ENCODE assay signal across 8 mouse cellular contexts in the genomic region with DNA sequence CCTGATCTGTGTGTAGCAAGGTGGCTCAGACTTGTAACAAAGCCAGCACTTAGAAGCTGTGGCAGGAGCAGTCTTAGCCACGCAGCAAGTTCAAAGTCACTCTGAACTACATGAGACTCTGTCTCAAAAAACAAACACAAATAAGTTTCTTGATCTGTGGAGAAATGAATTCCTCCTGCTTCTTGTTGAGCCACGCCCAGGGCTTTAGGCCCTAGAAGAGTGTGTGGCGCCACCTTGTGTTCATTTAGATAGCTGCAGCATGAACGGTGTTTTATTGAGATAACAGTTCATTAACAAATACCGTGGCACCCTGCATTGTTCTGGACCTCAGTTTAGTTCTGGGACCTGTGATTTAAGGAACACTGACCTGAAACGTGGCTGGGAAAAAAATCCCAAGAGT. TPM values are rescaled to one million over a fixed set of nuclear protein-coding genes. Genes with fewer than 3 reads are reported as not detected.
DNase-seq lines count a peak whose midpoint lies in the region; ATAC-seq and TF ChIP-seq lines count a peak whose summit lies in the region.
"Had no signal": no experiment of that assay in that cellular context is flagged by ENCODE, and none has a peak within 500 bp of the region (broad histone marks: within the 10 kb centered on the region; RNA-seq: fewer than 3 reads in every experiment).

No protein-coding gene starts in this region.

- H3K36me3 ChIP-seq in embryonic facial prominence, embryonic 11.5 days (replicated peaks; ENCODE audit: control insufficient read depth, insufficient read depth, low read depth, low read length), result 0 out of 2 replicates have a peak, but pooled peaks cover 3% of the 10 kb centered on the region
- H3K36me3 ChIP-seq in lung, postnatal 0 days (ENCODE audit: insufficient read depth, low read length), result peaks cover 55% of the 10 kb centered on the region

- H3K4me2 ChIP-seq in embryonic facial prominence, embryonic 11.5 days (ENCODE audit: low read depth, low read length), result no peak overlapping the region
- no peak overlapping the region for H3K4me2 ChIP-seq in lung, postnatal 0 days (replicated peaks; ENCODE audit: low read depth, low read length)
- H3K4me2 ChIP-seq: midbrain, embryonic 12.5 days had no signal

- 7% methylated on average over 6 of the region's 6 CpGs for WGBS in embryonic facial prominence, embryonic 11.5 days
- under 1% methylated on average over 6 of the region's 6 CpGs for WGBS in lung, postnatal 0 days

- H3K9me3 ChIP-seq in embryonic facial prominence, embryonic 11.5 days (replicated peaks; ENCODE audit: control insufficient read depth, low read length), result no peaks in the 10 kb centered on the region
- no peaks in the 10 kb centered on the region for H3K9me3 ChIP-seq in lung, postnatal 0 days (ENCODE audit: low read length)
- H3K9me3 ChIP-seq: midbrain, embryonic 12.5 days had no signal

- H3K27ac ChIP-seq in embryonic facial prominence, embryonic 11.5 days (replicated peaks; ENCODE audit: low read depth, low read length), result no peak overlapping the region
- H3K27ac ChIP-seq in lung, postnatal 0 days (ENCODE audit: low read length), result peak overlapping the region; percentile 83
- H3K27ac ChIP-seq: midbrain, embryonic 12.5 days had no signal

- H3K27me3 ChIP-seq in embryonic facial prominence, embryonic 11.5 days (ENCODE audit: control insufficient read depth, insufficient read depth, low read length), result peaks cover 8% of the 10 kb centered on the region; the same call in 1 of the 2 replicates
- H3K27me3 ChIP-seq in lung, postnatal 0 days (replicated peaks; ENCODE audit: insufficient read depth, low read length), result no peaks in the 10 kb centered on the region

- H3K4me3 ChIP-seq in embryonic facial prominence, embryonic 11.5 days (ENCODE audit: low read depth, low read length), result no peak overlapping the region
- H3K4me3 ChIP-seq in lung, postnatal 0 days (ENCODE audit: low read depth, low read length), result no peak overlapping the region
- H3K4me3 ChIP-seq: midbrain, embryonic 12.5 days had no signal

- H3K4me1 ChIP-seq in embryonic facial prominence, embryonic 11.5 days (ENCODE audit: control insufficient read depth, insufficient read depth, low read length), result no peaks in the 10 kb centered on the region
- peaks cover 27% of the 10 kb centered on the region for H3K4me1 ChIP-seq in lung, postnatal 0 days (ENCODE audit: insufficient read depth, low read depth, low read length)

- TF ChIP-seq CTCF in lung, postnatal 0 days (IDR thresholded peaks at IDR 0.05), result peak; percentile 97

- intact Hi-C loops in heart, postnatal 25 days (cut with DNase I), result loop anchor here (1.0 to 5.0 kb wide), 3 partner anchors 38 to 368 kb away; partner anchors contain the start of gene Atp8b5

- peak; percentile 76 for DNase-seq in ES-CJ7 (ENCODE audit: low read depth, low spot score)
- peak; percentile 71 for DNase-seq in adrenal gland, adult 8-10 months
- DNase-seq in embryonic facial prominence, embryonic 11.5 days (ENCODE audit: low spot score), result peak; percentile 92
- DNase-seq in heart, postnatal 25 days (ENCODE audit: low spot score), result peak; percentile 68
- DNase-seq in layer of hippocampus, adult 18-20 months (ENCODE audit: low spot score in 2 of 2), result peak; percentile 68 to 90
- peak; percentile 96 for DNase-seq in lung, postnatal 0 days (ENCODE audit: low spot score)
- DNase-seq in right cerebral cortex, adult 18-20 months, result peak; percentile 69

- H3K9ac ChIP-seq in embryonic facial prominence, embryonic 11.5 days (replicated peaks; ENCODE audit: low read length), result no peak overlapping the region
- no peak overlapping the region for H3K9ac ChIP-seq in lung, postnatal 0 days (replicated peaks; ENCODE audit: low read depth)
- H3K9ac ChIP-seq: midbrain, embryonic 12.5 days had no signal

- TF ChIP-seq EP300 in lung, postnatal 0 days (IDR thresholded peaks at IDR 0.05), result peak; percentile 77; the same call in 1 of the 2 replicates

- no peak for ATAC-seq in embryonic facial prominence, embryonic 11.5 days (replicated peaks; ENCODE audit: insufficient number of reproducible peaks, low FRiP score, low TSS enrichment, low read depth)
- peak; percentile 64 for ATAC-seq in lung, postnatal 0 days

RNA-seq across cellular contexts. Expression of gene Fam166b, which starts 8.6 kb away (rescaled TPM):
- total RNA-seq in adrenal gland, adult 8-10 months (2022), result not detected
- polyA plus RNA-seq in embryonic facial prominence, embryonic 11.5 days (2014; fragmentation: Nextera tagmentation; extraction: Ambion mirVana), result 0.17 TPM in 1 of 2 replicates, not detected in the other
- not detected for total RNA-seq in heart, postnatal 25 days (2021)
- under 1 TPM; 0.54 to 0.81 TPM for total RNA-seq in layer of hippocampus, adult 18-20 months (2021)
- 4.6 and 6.8 TPM in 2 replicates for polyA plus RNA-seq in lung, postnatal 0 days (2015; fragmentation: Nextera tagmentation; extraction: Ambion mirVana)

RNA-seq across cellular contexts. Expression of gene Tesk1, which starts 21.4 kb away (rescaled TPM):
- total RNA-seq in adrenal gland, adult 8-10 months (2022), result 10 to 100 TPM; 55.1 to 64.9 (median 59.3) TPM
- polyA plus RNA-seq in embryonic facial prominence, embryonic 11.5 days (2014; fragmentation: Nextera tagmentation; extraction: Ambion mirVana), result 8.2 TPM in 2 replicates
- total RNA-seq in heart, postnatal 25 days (2021), result 10 to 100 TPM; 33.1 to 34.4 TPM
- total RNA-seq in layer of hippocampus, adult 18-20 months (2021), result 10 to 100 TPM; 83.3 to 89.9 TPM
- 7.3 and 8.0 TPM in 2 replicates for polyA plus RNA-seq in lung, postnatal 0 days (2015; fragmentation: Nextera tagmentation; extraction: Ambion mirVana)

RNA-seq across cellular contexts. Expression of gene Cd72, which starts 34.1 kb away (rescaled TPM):
- total RNA-seq in adrenal gland, adult 8-10 months (2022), result 1 to 10 TPM; 1.6 to 5.6 (median 4.9) TPM
- polyA plus RNA-seq in embryonic facial prominence, embryonic 11.5 days (2014; fragmentation: Nextera tagmentation; extraction: Ambion mirVana), result 2.4 and 2.7 TPM in 2 replicates
- total RNA-seq in heart, postnatal 25 days (2021), result under 1 TPM; 0.81 to 0.87 TPM
- not detected for total RNA-seq in layer of hippocampus, adult 18-20 months (2021)
- polyA plus RNA-seq in lung, postnatal 0 days (2015; fragmentation: Nextera tagmentation; extraction: Ambion mirVana), result 2.7 and 3.1 TPM in 2 replicates

RNA-seq across cellular contexts. Expression of gene Rusc2, which starts 38.5 kb away (rescaled TPM):
- 10 to 100 TPM; 38.8 to 46.9 (median 43.2) TPM for total RNA-seq in adrenal gland, adult 8-10 months (2022)
- polyA plus RNA-seq in embryonic facial prominence, embryonic 11.5 days (2014; fragmentation: Nextera tagmentation; extraction: Ambion mirVana), result 7.4 TPM in 2 replicates
- total RNA-seq in heart, postnatal 25 days (2021), result 10 to 100 TPM; 35.3 to 49.1 TPM
- 100 to 1,000 TPM; 119 to 124 TPM for total RNA-seq in layer of hippocampus, adult 18-20 months (2021)
- polyA plus RNA-seq in lung, postnatal 0 days (2015; fragmentation: Nextera tagmentation; extraction: Ambion mirVana), result 22.2 and 23.4 TPM in 2 replicates
